Mouse (Mus musculus): ENCODE data around the gene Cdyl. TPM values are rescaled to one million over a fixed set of nuclear protein-coding genes. Genes with fewer than 3 reads are reported as not detected.

Gene Cdyl
- polyA plus RNA-seq, 1 experiment from 2014 or later, result 14.9 TPM

DNA sequence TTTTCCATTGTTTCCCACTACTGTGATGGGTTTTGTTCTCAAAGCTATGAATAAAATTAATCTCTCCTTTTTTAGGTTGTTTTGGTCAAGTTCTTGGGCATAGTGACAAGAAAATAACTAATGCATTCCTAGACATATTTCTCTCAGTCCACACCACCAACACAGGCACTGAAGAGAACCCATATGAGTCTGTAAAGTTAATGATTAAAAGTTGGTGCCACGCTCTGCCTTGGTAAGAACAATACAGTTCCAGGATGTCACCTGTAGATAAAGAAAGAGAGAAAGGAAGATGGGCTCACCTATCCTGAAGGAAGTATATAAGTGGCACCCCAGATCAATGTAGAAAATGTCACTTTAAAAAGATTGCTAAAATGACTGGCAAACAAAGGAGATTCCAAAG lies 32.3 kb upstream of the Cdyl start:
- Histone ChIP-seq H3K27ac (ENCODE audit: low read depth) (no peak overlapping the region), H3K27me3 (replicated peaks; ENCODE audit: control insufficient read depth, insufficient read depth, low read length) (no peaks in the 10 kb centered on the region), H3K9me3 (ENCODE audit: control insufficient read depth, low read length) (no peaks in the 10 kb centered on the region), H3K4me1 (replicated peaks; ENCODE audit: control insufficient read depth, insufficient read depth, low read length) (no peaks in the 10 kb centered on the region), H3K4me2 (ENCODE audit: low read length) (no peak overlapping the region), H3K36me3 (ENCODE audit: control insufficient read depth, insufficient read depth, low read length) (no peaks in the 10 kb centered on the region), H3K9ac (ENCODE audit: low read length) (no peak overlapping the region), H3K4me3 (ENCODE audit: low read depth, low read length) (no peak overlapping the region)
- DNase-seq (ENCODE audit: low spot score) (no peak), ATAC-seq (replicated peaks; ENCODE audit: low FRiP score, low TSS enrichment, low read depth) (no peak)
- 64% methylated on average over 1 of the region's 1 CpGs for WGBS

DNA sequence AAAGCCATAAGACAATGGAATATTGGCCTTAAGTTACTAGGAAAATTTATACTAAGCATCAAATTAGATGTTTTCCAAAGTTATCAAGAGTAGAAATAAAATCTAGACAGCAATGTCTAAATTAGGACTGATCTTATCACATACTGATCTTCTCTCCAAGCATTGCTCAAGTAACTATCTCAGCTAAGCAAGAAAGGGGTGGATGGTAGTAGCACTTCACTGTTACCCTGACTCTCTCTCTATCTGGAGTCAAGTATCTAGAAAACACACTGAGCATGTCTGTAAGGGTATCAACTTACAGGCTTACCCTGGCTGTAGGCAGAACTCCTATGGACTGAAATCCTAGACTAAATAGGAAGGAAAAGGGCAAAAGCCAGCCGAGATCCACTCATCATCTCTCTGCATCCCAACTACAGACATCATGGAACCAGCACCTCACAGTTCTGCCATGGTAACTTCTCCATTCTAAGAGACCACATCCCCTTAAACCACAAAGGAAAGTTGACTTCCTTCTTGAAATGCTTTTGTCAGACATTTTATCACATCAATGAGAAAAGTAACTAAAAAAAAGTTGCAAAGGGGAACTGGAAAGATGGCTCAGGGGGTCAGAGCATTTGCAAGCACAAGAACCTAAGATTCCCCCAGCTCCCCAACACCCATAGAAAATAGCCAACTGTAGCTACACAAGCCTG lies 12.4 kb upstream of the Cdyl start:
- H3K27me3 ChIP-seq (replicated peaks; ENCODE audit: control insufficient read depth, insufficient read depth, low read length), result no peaks in the 10 kb centered on the region
- H3K36me3 ChIP-seq (ENCODE audit: control insufficient read depth, insufficient read depth, low read length), result no peaks in the 10 kb centered on the region
- no peak overlapping the region for H3K9ac ChIP-seq (ENCODE audit: low read length)
- H3K9me3 ChIP-seq (ENCODE audit: control insufficient read depth, low read length), result no peaks in the 10 kb centered on the region
- H3K4me1 ChIP-seq (replicated peaks; ENCODE audit: control insufficient read depth, insufficient read depth, low read length), result no peaks in the 10 kb centered on the region
- no peak overlapping the region for H3K27ac ChIP-seq (ENCODE audit: low read depth)
- ATAC-seq (replicated peaks; ENCODE audit: low FRiP score, low TSS enrichment, low read depth), result no peak
- no peak overlapping the region for H3K4me3 ChIP-seq (ENCODE audit: low read depth, low read length)
- H3K4me2 ChIP-seq (ENCODE audit: low read length), result no peak overlapping the region
- DNase-seq (ENCODE audit: low spot score), result no peak
- WGBS, result 90% methylated on average over 1 of the region's 1 CpGs

DNA sequence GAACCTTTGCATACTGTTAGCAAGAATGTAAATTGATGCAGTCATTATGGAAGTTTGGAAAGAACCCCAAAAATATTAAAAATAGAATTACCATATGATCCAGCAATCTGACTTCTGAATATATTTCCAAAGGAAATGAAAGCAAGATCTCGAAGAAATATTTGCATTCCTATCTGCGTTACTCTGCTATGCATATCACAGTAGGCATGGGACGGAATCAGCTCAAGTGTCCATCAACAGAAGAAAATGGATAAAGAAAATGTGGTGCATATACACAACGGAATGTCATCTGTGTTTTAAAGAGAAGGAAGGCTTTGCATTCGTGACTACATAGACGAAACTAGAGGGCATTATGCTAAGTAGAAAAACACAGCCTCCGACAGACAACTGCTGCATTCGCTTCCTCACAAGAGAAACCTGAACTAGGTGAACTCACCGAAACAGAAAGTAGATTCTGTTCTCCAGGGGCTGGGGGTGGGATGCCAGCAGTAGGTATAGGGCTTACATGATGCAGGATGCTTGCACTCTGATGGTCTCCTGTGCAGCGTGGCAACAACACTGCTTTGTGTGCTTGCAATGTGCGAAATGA lies 9.3 kb upstream of the Cdyl start:
- H3K4me2 ChIP-seq (ENCODE audit: low read length), result no peak overlapping the region
- no peak overlapping the region for H3K9ac ChIP-seq (ENCODE audit: low read length)

DNA sequence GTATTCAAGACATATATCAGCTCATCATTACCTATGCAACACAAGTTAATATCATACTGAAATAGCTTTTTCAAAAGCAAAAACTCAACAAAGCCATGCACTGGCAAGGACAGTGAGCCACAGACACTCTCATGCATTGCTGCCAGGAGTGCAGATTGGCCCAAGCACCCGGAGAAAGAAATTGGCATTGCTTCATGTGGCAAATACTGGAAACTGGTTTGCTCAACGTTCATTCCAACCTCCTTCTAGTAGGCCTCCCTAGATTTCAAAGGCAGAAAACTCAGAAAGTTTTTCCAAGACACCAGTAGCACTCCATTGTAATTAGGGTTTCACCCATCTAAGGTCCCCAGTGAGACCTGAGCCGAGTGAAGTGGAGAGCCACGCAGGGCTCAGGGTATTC lies 6.8 kb upstream of the Cdyl start:
- 88% methylated on average over 4 of the region's 4 CpGs for WGBS
- no peaks in the 10 kb centered on the region for H3K9me3 ChIP-seq (ENCODE audit: control insufficient read depth, low read length)
- no peak overlapping the region for H3K27ac ChIP-seq (ENCODE audit: low read depth)
- no peak overlapping the region for H3K4me3 ChIP-seq (ENCODE audit: low read depth, low read length)
- ATAC-seq (replicated peaks; ENCODE audit: low FRiP score, low TSS enrichment, low read depth) (no peak), DNase-seq (ENCODE audit: low spot score) (no peak)
- H3K27me3 ChIP-seq (replicated peaks; ENCODE audit: control insufficient read depth, insufficient read depth, low read length), result no peaks in the 10 kb centered on the region
- H3K9ac ChIP-seq (ENCODE audit: low read length), result no peak overlapping the region
- H3K4me1 ChIP-seq (replicated peaks; ENCODE audit: control insufficient read depth, insufficient read depth, low read length), result no peaks in the 10 kb centered on the region
- no peak overlapping the region for H3K4me2 ChIP-seq (ENCODE audit: low read length)
- no peaks in the 10 kb centered on the region for H3K36me3 ChIP-seq (ENCODE audit: control insufficient read depth, insufficient read depth, low read length)

More for the DNA sequence above, 9.3 kb upstream of the Cdyl start:
- no peak for DNase-seq (ENCODE audit: low spot score)
- Histone ChIP-seq H3K4me3 (ENCODE audit: low read depth, low read length) (no peak overlapping the region), H3K36me3 (ENCODE audit: control insufficient read depth, insufficient read depth, low read length) (no peaks in the 10 kb centered on the region), H3K27me3 (replicated peaks; ENCODE audit: control insufficient read depth, insufficient read depth, low read length) (no peaks in the 10 kb centered on the region), H3K4me1 (replicated peaks; ENCODE audit: control insufficient read depth, insufficient read depth, low read length) (no peaks in the 10 kb centered on the region), H3K27ac (ENCODE audit: low read depth) (no peak overlapping the region), H3K9me3 (ENCODE audit: control insufficient read depth, low read length) (no peaks in the 10 kb centered on the region)
- 82% methylated on average over 11 of the region's 11 CpGs for WGBS
- no peak for ATAC-seq (replicated peaks; ENCODE audit: low FRiP score, low TSS enrichment, low read depth)

DNA sequence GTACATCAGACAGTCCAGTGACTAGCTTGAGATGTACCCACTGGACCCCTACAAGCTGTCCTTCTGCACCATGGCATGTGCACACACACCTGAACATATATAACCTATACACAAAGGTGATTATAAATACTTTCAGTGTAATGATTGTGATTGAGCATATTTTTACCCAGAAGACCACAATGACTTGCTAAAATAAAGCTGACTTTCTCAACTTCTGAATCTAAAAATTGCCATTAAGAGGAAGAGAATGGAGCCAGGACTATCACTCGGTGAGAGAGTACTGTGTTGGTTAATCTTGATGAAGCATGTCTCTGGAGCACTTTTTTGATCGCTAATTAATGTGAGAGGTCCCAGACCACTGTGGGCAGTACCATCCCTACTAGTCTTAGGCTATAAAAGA lies 2.8 kb upstream of the Cdyl start:
- H3K4me1 ChIP-seq (replicated peaks; ENCODE audit: control insufficient read depth, insufficient read depth, low read length), result no peaks in the 10 kb centered on the region
- no peak overlapping the region for H3K4me2 ChIP-seq (ENCODE audit: low read length)
- 88% methylated on average over 2 of the region's 2 CpGs for WGBS
- no peak overlapping the region for H3K27ac ChIP-seq (ENCODE audit: low read depth)
- H3K4me3 ChIP-seq (ENCODE audit: low read depth, low read length), result no peak overlapping the region
- ATAC-seq (replicated peaks; ENCODE audit: low FRiP score, low TSS enrichment, low read depth), result no peak
- H3K36me3 ChIP-seq (ENCODE audit: control insufficient read depth, insufficient read depth, low read length), result no peaks in the 10 kb centered on the region
- H3K27me3 ChIP-seq (replicated peaks; ENCODE audit: control insufficient read depth, insufficient read depth, low read length), result no peaks in the 10 kb centered on the region
- H3K9me3 ChIP-seq (ENCODE audit: control insufficient read depth, low read length), result no peaks in the 10 kb centered on the region
- H3K9ac ChIP-seq (ENCODE audit: low read length), result no peak overlapping the region
- no peak for DNase-seq (ENCODE audit: low spot score)

DNA sequence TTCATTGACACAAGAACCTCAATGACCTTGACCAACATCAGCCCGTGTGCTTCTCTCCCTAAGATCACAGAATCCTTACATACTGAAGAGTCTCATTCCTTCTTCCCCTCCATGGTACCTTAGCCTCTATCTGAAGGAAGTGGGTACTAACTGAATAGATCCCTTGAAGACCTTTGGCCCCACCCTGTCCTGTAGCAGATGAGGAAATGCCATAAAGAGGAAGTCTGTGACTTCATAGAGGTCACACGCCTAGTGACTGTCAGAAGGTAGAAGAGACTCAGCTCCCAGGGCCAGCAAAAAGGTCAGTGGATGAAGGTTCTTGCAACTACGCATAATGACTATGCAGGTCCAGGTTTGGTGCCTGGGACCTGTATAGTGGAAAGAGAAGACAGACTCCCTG lies 5.8 kb downstream of the Cdyl start:
- ATAC-seq (replicated peaks; ENCODE audit: low FRiP score, low TSS enrichment, low read depth), result no peak
- Histone ChIP-seq H3K36me3 (ENCODE audit: control insufficient read depth, insufficient read depth, low read length) (no peaks in the 10 kb centered on the region), H3K9ac (ENCODE audit: low read length) (no peak overlapping the region), H3K4me2 (ENCODE audit: low read length) (no peak overlapping the region), H3K27me3 (replicated peaks; ENCODE audit: control insufficient read depth, insufficient read depth, low read length) (no peaks in the 10 kb centered on the region), H3K27ac (ENCODE audit: low read depth) (no peak overlapping the region), H3K9me3 (ENCODE audit: control insufficient read depth, low read length) (no peaks in the 10 kb centered on the region), H3K4me1 (replicated peaks; ENCODE audit: control insufficient read depth, insufficient read depth, low read length) (no peaks in the 10 kb centered on the region), H3K4me3 (ENCODE audit: low read depth, low read length) (no peak overlapping the region)
- WGBS, result 82% methylated on average over 3 of the region's 3 CpGs
- no peak for DNase-seq (ENCODE audit: low spot score)

DNA sequence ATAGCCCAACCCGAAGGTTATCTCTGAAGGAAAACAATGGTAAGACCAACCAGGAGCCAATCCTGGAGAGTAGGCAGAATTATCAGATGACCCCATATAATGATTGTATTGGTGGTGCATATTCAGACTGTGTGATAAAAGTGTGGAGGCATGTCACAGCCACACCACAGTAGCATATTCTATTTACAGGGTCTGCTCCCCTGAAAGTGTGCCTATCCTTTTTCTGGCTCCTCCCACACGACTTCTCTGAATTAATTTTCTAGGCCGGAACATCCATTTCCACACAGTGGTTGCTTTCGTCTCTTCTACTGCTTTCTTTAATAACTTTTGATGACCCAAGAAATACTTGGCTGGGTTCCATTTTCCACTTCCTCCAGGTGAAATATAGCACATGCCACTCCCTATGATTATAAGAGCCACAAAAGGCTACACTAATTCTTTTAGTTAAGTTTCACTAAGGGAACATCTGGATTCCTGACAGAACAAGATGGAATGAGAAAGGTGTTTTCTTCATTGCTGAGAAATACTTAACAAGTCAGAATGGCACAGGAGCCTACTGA lies 10.4 kb downstream of the Cdyl start:
- ATAC-seq (replicated peaks; ENCODE audit: low FRiP score, low TSS enrichment, low read depth), result no peak
- 64% methylated on average over 4 of the region's 4 CpGs for WGBS

DNA sequence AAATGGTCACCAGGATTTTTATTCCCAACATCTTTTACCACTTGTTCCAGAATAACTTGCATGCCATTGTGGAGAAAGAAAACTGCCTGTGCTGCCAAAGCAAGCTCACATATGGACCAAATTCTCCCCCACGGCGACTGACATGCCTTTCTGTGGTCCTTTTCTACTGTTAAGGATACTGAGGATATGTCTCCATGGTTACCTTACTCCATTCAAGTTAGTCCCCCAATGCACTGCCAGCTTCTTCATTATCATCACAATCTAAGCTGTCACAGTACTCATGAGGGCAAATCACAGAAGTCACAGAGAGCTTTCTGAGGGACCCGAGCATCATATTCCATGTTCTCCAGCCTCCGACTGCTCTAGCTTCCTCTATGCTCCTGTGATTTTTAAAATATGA lies 11.2 kb downstream of the Cdyl start:
- H3K4me3 ChIP-seq (ENCODE audit: low read depth, low read length), result no peak overlapping the region
- no peaks in the 10 kb centered on the region for H3K36me3 ChIP-seq (ENCODE audit: control insufficient read depth, insufficient read depth, low read length)
- WGBS, result 88% methylated on average over 4 of the region's 4 CpGs
- H3K4me1 ChIP-seq (replicated peaks; ENCODE audit: control insufficient read depth, insufficient read depth, low read length), result no peaks in the 10 kb centered on the region
- ATAC-seq (replicated peaks; ENCODE audit: low FRiP score, low TSS enrichment, low read depth) (no peak), DNase-seq (ENCODE audit: low spot score) (no peak)
- no peak overlapping the region for H3K27ac ChIP-seq (ENCODE audit: low read depth)
- no peaks in the 10 kb centered on the region for H3K27me3 ChIP-seq (replicated peaks; ENCODE audit: control insufficient read depth, insufficient read depth, low read length)
- H3K9me3 ChIP-seq (ENCODE audit: control insufficient read depth, low read length), result no peaks in the 10 kb centered on the region
- no peak overlapping the region for H3K4me2 ChIP-seq (ENCODE audit: low read length)
- no peak overlapping the region for H3K9ac ChIP-seq (ENCODE audit: low read length)

More for the DNA sequence above, 10.4 kb downstream of the Cdyl start:
- H3K9ac ChIP-seq (ENCODE audit: low read length), result no peak overlapping the region
- no peaks in the 10 kb centered on the region for H3K9me3 ChIP-seq (ENCODE audit: control insufficient read depth, low read length)
- H3K4me2 ChIP-seq (ENCODE audit: low read length), result no peak overlapping the region
- no peaks in the 10 kb centered on the region for H3K27me3 ChIP-seq (replicated peaks; ENCODE audit: control insufficient read depth, insufficient read depth, low read length)
- no peaks in the 10 kb centered on the region for H3K36me3 ChIP-seq (ENCODE audit: control insufficient read depth, insufficient read depth, low read length)
- no peaks in the 10 kb centered on the region for H3K4me1 ChIP-seq (replicated peaks; ENCODE audit: control insufficient read depth, insufficient read depth, low read length)
- no peak overlapping the region for H3K27ac ChIP-seq (ENCODE audit: low read depth)
- no peak for DNase-seq (ENCODE audit: low spot score)
- H3K4me3 ChIP-seq (ENCODE audit: low read depth, low read length), result no peak overlapping the region

DNA sequence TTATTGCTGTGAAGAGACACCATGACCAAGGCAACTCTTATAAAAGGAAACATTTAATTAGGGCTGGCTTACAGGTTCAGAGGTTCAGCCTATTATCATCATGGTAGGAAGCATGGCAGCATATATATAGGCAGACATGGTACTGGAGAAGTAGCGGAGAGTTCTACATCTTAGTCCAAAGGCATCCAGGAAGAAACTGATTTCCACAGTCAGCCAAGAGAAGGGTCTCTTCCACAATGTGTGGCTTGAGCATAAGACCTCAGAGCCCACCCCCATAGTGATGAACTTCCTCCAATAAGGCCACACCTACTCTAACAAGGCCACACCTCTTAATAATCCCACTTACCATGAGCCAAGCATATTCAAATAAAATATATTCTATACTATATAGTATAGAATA lies 17.3 kb downstream of the Cdyl start:
- WGBS, result 96% methylated on average over 1 of the region's 1 CpGs
- ATAC-seq (replicated peaks; ENCODE audit: low FRiP score, low TSS enrichment, low read depth), result no peak
- Histone ChIP-seq H3K4me2 (ENCODE audit: low read length) (no peak overlapping the region), H3K27ac (ENCODE audit: low read depth) (no peak overlapping the region), H3K4me1 (replicated peaks; ENCODE audit: control insufficient read depth, insufficient read depth, low read length) (no peaks in the 10 kb centered on the region; the same call in 1 of the 2 replicates), H3K36me3 (ENCODE audit: control insufficient read depth, insufficient read depth, low read length) (no peaks in the 10 kb centered on the region), H3K27me3 (replicated peaks; ENCODE audit: control insufficient read depth, insufficient read depth, low read length) (no peaks in the 10 kb centered on the region), H3K9ac (ENCODE audit: low read length) (no peak overlapping the region), H3K9me3 (ENCODE audit: control insufficient read depth, low read length) (no peaks in the 10 kb centered on the region), H3K4me3 (ENCODE audit: low read depth, low read length) (no peak overlapping the region)
- DNase-seq (ENCODE audit: low spot score), result no peak
